Mouse (Mus musculus): Measurements from ENCODE around the gene Ltbp3. TPM values are rescaled to one million over a fixed set of nuclear protein-coding genes. Genes with fewer than 3 reads are reported as not detected.

Gene Ltbp3
- polyA plus RNA-seq, 1 experiment from 2014 or later, result 35.2 TPM

GRCm38 (mm10) chr19:5716955-5717354 lies 23.7 kb upstream of the Ltbp3 start:
- Histone ChIP-seq H3K36me3 (ENCODE audit: control insufficient read depth, insufficient read depth, low read length) (peaks cover 41% of the 10 kb centered on the region), H3K27me3 (ENCODE audit: control insufficient read depth, insufficient read depth, low read length) (no peaks in the 10 kb centered on the region), H3K9me3 (ENCODE audit: control insufficient read depth, low read depth, low read length) (no peaks in the 10 kb centered on the region), H3K4me1 (ENCODE audit: control insufficient read depth, insufficient read depth, low read length) (peaks cover 14% of the 10 kb centered on the region; the same call in 1 of the 2 replicates), H3K4me3 (ENCODE audit: low read depth, low read length) (no peak overlapping the region), H3K4me2 (replicated peaks; ENCODE audit: low read depth, low read length) (no peak overlapping the region), H3K9ac (replicated peaks; ENCODE audit: low read depth, low read length) (no peak overlapping the region), H3K27ac (ENCODE audit: low read length) (no peak overlapping the region)
- WGBS, result 52% methylated on average over 10 of the region's 10 CpGs
- no peak for ATAC-seq (ENCODE audit: insufficient number of reproducible peaks, insufficient read depth, low FRiP score, low read depth)

DNA sequence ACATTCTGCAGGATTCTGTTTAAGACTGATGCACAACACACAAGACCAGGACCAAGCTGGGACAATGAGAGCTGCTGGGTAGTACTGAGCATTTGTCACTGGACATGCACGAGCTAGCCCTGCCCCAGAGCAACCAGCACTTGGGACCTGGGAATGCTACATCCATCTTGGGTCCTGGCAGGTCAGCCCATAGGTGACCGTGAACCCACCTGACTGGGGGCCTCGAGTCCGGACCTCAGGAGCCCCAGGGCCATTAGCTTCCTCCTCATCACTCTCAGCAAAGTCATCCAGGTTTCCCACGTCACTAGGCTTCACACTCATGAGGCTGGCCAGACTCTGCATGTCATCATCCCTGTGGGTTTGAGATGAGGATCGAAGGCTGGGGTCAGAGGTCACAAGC lies 19.5 kb upstream of the Ltbp3 start:
- Histone ChIP-seq H3K36me3 (ENCODE audit: control insufficient read depth, insufficient read depth, low read length) (peaks cover 43% of the 10 kb centered on the region), H3K4me1 (ENCODE audit: control insufficient read depth, insufficient read depth, low read length) (peaks cover 12% of the 10 kb centered on the region), H3K4me2 (replicated peaks; ENCODE audit: low read depth, low read length) (no peak overlapping the region), H3K9me3 (ENCODE audit: control insufficient read depth, low read depth, low read length) (no peaks in the 10 kb centered on the region), H3K9ac (replicated peaks; ENCODE audit: low read depth, low read length) (no peak overlapping the region), H3K27ac (ENCODE audit: low read length) (no peak overlapping the region), H3K4me3 (ENCODE audit: low read depth, low read length) (no peak overlapping the region), H3K27me3 (ENCODE audit: control insufficient read depth, insufficient read depth, low read length) (no peaks in the 10 kb centered on the region)
- no peak for ATAC-seq (ENCODE audit: insufficient number of reproducible peaks, insufficient read depth, low FRiP score, low read depth)
- 85% methylated on average over 6 of the region's 6 CpGs for WGBS

DNA sequence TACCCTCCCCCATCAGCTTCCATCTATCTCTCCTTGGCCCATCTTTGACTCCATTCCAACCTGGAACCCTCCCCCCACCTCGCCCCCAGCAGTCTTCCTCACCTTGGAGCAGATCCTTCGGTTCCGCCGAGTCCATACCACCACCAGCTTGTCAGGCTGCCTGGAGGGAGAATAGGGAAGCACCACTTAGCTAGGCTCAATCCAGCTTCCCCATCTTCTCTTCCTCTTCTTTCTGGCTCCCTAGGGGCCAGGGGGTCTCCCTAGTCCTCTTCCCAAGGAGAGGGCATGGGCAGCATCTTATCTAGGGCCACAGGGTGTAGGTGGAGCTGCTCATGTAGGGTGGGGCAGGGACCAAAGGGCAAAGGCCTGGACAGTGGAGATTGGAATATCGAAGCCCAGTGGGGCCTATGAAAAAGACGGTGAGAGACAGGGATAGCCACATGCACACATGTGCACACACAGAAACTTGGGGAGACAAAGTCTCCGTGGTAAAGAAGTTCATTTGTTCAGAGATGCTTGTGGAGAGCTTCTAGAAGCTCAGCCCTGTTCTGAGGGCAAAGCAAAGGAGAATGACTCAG lies 17.8 kb upstream of the Ltbp3 start:
- Histone ChIP-seq H3K4me1 (ENCODE audit: control insufficient read depth, insufficient read depth, low read length) (peaks cover 26% of the 10 kb centered on the region), H3K9ac (replicated peaks; ENCODE audit: low read depth, low read length) (no peak overlapping the region), H3K4me3 (ENCODE audit: low read depth, low read length) (no peak overlapping the region), H3K27me3 (ENCODE audit: control insufficient read depth, insufficient read depth, low read length) (no peaks in the 10 kb centered on the region), H3K36me3 (ENCODE audit: control insufficient read depth, insufficient read depth, low read length) (peaks cover 43% of the 10 kb centered on the region), H3K27ac (ENCODE audit: low read length) (no peak overlapping the region), H3K9me3 (ENCODE audit: control insufficient read depth, low read depth, low read length) (no peaks in the 10 kb centered on the region), H3K4me2 (replicated peaks; ENCODE audit: low read depth, low read length) (no peak overlapping the region)
- WGBS, result 93% methylated on average over 7 of the region's 7 CpGs
- no peak for ATAC-seq (ENCODE audit: insufficient number of reproducible peaks, insufficient read depth, low FRiP score, low read depth)

DNA sequence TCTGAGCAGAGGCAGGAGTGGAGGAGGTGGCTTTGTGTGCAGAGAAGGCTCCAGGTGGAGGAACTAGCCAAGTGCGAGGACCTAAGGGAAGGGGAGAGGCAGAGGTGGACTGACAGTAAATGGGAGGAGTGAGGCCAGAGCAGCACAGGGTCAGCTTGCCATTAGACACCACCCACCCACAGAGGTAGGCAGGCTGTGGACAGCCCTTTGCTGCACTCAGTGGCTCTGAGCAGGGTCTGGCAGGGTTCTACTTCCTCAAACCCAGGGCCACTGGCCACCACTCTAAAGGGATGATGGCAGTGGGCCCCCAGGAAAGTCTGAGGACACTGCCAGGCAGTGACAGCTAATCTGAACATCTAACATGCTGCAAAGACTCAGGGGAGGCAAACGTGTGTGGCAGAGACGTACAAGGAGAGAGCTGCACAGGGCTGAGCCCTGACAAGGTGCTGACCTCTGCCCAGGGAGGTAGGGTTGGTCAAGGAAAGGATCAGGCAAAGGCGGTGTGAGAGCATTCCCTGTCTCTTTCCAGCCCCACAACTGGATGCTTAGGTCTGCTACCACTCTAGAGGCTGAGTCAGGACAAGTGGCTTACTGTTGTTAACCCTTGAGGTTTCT lies 16.7 kb upstream of the Ltbp3 start:
- H3K4me3 ChIP-seq (ENCODE audit: low read depth, low read length), result peak overlapping the region; percentile 50; the same call in 1 of the 2 replicates
- H3K4me2 ChIP-seq (replicated peaks; ENCODE audit: low read depth, low read length), result peak overlapping the region; percentile 96
- no peak for ATAC-seq (ENCODE audit: insufficient number of reproducible peaks, insufficient read depth, low FRiP score, low read depth)
- H3K4me1 ChIP-seq (ENCODE audit: control insufficient read depth, insufficient read depth, low read length), result peaks cover 35% of the 10 kb centered on the region
- no peaks in the 10 kb centered on the region for H3K9me3 ChIP-seq (ENCODE audit: control insufficient read depth, low read depth, low read length)
- no peak overlapping the region for H3K9ac ChIP-seq (replicated peaks; ENCODE audit: low read depth, low read length)
- H3K36me3 ChIP-seq (ENCODE audit: control insufficient read depth, insufficient read depth, low read length), result peaks cover 35% of the 10 kb centered on the region
- H3K27me3 ChIP-seq (ENCODE audit: control insufficient read depth, insufficient read depth, low read length), result no peaks in the 10 kb centered on the region
- WGBS, result 62% methylated on average over 4 of the region's 4 CpGs
- peak overlapping the region; percentile 48; the same call in 1 of the 2 replicates for H3K27ac ChIP-seq (ENCODE audit: low read length)

GRCm38 (mm10) chr19:5724549-5724941 lies 16.2 kb upstream of the Ltbp3 start:
- H3K9ac ChIP-seq (replicated peaks; ENCODE audit: low read depth, low read length), result peak overlapping the region; percentile 77
- peak overlapping the region; percentile 73 for H3K27ac ChIP-seq (ENCODE audit: low read length)
- H3K4me3 ChIP-seq (ENCODE audit: low read depth, low read length), result peak overlapping the region; percentile 50
- H3K4me2 ChIP-seq (replicated peaks; ENCODE audit: low read depth, low read length), result peak overlapping the region; percentile 96
- ATAC-seq (ENCODE audit: insufficient number of reproducible peaks, insufficient read depth, low FRiP score, low read depth), result no peak; the same call in 1 of the 2 replicates
- no peaks in the 10 kb centered on the region for H3K27me3 ChIP-seq (ENCODE audit: control insufficient read depth, insufficient read depth, low read length)
- H3K36me3 ChIP-seq (ENCODE audit: control insufficient read depth, insufficient read depth, low read length), result peaks cover 31% of the 10 kb centered on the region
- no peaks in the 10 kb centered on the region for H3K9me3 ChIP-seq (ENCODE audit: control insufficient read depth, low read depth, low read length)
- H3K4me1 ChIP-seq (ENCODE audit: control insufficient read depth, insufficient read depth, low read length), result peaks cover 35% of the 10 kb centered on the region
- 63% methylated on average over 7 of the region's 7 CpGs for WGBS

- no peak for ATAC-seq (ENCODE audit: insufficient number of reproducible peaks, insufficient read depth, low FRiP score, low read depth)
- Histone ChIP-seq H3K4me3 (ENCODE audit: low read depth, low read length) (peak overlapping the region; percentile 50), H3K27ac (ENCODE audit: low read length) (peak overlapping the region; percentile 73), H3K9ac (replicated peaks; ENCODE audit: low read depth, low read length) (peak overlapping the region; percentile 77), H3K9me3 (ENCODE audit: control insufficient read depth, low read depth, low read length) (no peaks in the 10 kb centered on the region), H3K36me3 (ENCODE audit: control insufficient read depth, insufficient read depth, low read length) (peaks cover 25% of the 10 kb centered on the region), H3K4me1 (ENCODE audit: control insufficient read depth, insufficient read depth, low read length) (peaks cover 40% of the 10 kb centered on the region), H3K27me3 (ENCODE audit: control insufficient read depth, insufficient read depth, low read length) (no peaks in the 10 kb centered on the region), H3K4me2 (replicated peaks; ENCODE audit: low read depth, low read length) (peak overlapping the region; percentile 96)
- WGBS, result 57% methylated on average over 12 of the region's 12 CpGs
These were observed 15.5 kb upstream of the Ltbp3 start for GRCm38 (mm10) chr19:5725029-5725707.

DNA sequence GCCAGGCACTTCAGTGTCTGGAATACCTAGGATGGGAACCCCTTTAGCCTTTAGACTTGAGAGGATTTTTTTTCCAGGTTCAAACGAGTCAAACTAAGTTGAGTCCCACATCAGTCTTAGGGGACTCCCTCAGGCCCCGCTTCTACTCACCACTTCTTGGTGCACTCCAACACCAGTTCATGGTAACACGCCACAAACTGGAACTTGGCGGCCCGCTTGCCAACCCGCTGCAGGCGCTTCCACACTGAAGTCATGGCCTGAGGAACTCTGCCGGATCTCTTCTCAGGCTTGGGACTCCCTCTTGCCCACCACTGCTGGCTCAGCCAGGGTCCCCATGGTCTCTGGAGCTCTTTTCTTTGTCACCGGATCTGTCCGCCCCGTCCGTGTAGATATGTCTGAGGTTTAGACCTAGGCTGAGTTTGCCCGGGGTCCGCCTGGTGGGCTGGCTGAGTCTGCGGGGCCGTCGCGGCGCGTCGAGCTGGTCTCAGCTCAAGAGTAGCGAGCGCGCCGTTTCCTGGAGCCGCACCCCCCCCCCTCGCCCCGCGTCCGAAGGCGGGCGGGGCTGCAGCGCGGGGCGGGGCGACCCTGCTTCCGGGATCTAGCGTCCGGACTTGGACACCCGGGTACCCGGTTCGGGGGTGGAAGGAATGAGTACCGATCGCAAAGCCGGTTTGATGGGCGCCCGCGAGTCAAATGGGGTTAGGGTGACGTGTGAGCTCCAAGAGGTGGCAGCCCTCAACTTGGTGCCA lies 14.8 kb upstream of the Ltbp3 start, which contains the start of gene Ehbp1l1:
Gene Ehbp1l1, minus strand, starts transcription at position 551 of the 749 bp plus-strand sequence.
- H3K27me3 ChIP-seq (ENCODE audit: control insufficient read depth, insufficient read depth, low read length), result no peaks in the 10 kb centered on the region
- H3K36me3 ChIP-seq (ENCODE audit: control insufficient read depth, insufficient read depth, low read length), result peaks cover 17% of the 10 kb centered on the region
- 13% methylated on average over 40 of the region's 49 CpGs for WGBS
- peak within 1 kb of the TSS; percentile 77 for H3K9ac ChIP-seq (replicated peaks; ENCODE audit: low read depth, low read length)
- H3K9me3 ChIP-seq (ENCODE audit: control insufficient read depth, low read depth, low read length), result no peaks in the 10 kb centered on the region
- peak within 1 kb of the TSS; percentile 73 for H3K4me3 ChIP-seq (ENCODE audit: low read depth, low read length)
- peaks cover 46% of the 10 kb centered on the region for H3K4me1 ChIP-seq (ENCODE audit: control insufficient read depth, insufficient read depth, low read length)
- peak within 1 kb of the TSS; percentile 73 for H3K27ac ChIP-seq (ENCODE audit: low read length)
- ATAC-seq (ENCODE audit: insufficient number of reproducible peaks, insufficient read depth, low FRiP score, low read depth), result 0 out of 2 replicates have a peak, but pooled peaks have one; percentile 14
- H3K4me2 ChIP-seq (replicated peaks; ENCODE audit: low read depth, low read length), result peak within 1 kb of the TSS; percentile 96

- Histone ChIP-seq H3K4me2 (replicated peaks; ENCODE audit: low read depth, low read length) (peak overlapping the region; percentile 96), H3K4me1 (ENCODE audit: control insufficient read depth, insufficient read depth, low read length) (peaks cover 48% of the 10 kb centered on the region), H3K9ac (replicated peaks; ENCODE audit: low read depth, low read length) (0 out of 2 replicates have a peak overlapping the region, but pooled peaks have one; percentile 91), H3K4me3 (ENCODE audit: low read depth, low read length) (peak overlapping the region; percentile 73), H3K27me3 (ENCODE audit: control insufficient read depth, insufficient read depth, low read length) (no peaks in the 10 kb centered on the region), H3K36me3 (ENCODE audit: control insufficient read depth, insufficient read depth, low read length) (peaks cover 11% of the 10 kb centered on the region; the same call in 1 of the 2 replicates), H3K27ac (ENCODE audit: low read length) (peak overlapping the region; percentile 48; the same call in 1 of the 2 replicates), H3K9me3 (ENCODE audit: control insufficient read depth, low read depth, low read length) (no peaks in the 10 kb centered on the region)
- WGBS, result 72% methylated on average over 15 of the region's 15 CpGs
- no peak for ATAC-seq (ENCODE audit: insufficient number of reproducible peaks, insufficient read depth, low FRiP score, low read depth)
These were observed 13.6 kb upstream of the Ltbp3 start for GRCm38 (mm10) chr19:5726961-5727578.

Measured in stomach, embryonic 14.5 days (tissue).